Mouse (Mus musculus) adrenal gland, adult (tissue): Measurements from ENCODE around the gene Nptx1.

ENCODE experiments used
- DNase-seq, 2 experiments: peaks; one replicate each; pipeline ENCODE4 v3.0.0; 2022 to 2023; ENCODE audit warnings: low spot score in 1 of 2; ENCODE audit not compliant: inconsistent age in 2 of 2

Nptx1 gene

DNA sequence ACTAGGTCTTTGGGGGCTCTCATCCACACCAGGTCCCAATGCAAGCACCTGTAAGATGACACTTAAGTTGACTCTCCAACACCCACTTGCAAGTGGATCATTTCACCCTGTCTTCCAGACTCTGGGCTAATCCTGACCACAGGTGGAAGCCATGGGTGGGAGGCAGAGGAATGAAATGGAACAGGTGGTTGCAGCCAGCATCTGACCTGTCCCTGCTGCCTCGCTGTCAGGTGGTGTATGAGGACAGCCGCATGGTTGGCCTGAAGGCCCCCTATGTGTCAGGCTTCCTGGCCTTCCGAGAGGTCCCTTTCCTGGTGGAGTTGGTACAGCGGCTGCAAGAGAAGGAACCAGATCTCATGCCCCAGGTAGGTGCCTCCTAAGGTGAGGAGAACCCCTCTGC, 48.3 kb downstream of the Nptx1 start:
- no peak for DNase-seq

DNA sequence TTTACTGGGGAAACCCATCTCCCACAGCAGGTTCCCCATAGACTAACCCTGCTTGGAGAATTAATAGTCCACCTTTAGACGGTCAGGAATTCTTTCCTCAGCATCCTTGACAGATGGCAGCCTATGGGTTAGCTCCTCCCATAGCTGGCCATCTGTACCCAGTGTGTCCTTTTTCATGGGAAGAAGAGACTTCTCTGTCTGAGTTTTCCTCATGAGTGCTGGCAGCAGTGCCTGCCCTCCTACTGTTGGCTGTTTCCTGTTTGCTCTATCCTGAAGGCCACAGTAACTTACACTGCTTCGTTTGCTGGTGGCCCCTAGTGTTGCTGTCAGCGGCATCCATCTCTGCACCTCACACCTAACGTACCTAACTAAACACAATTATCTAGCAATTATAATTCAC, 50.1 kb downstream of the Nptx1 start:
- DNase-seq, result no peak

DNA sequence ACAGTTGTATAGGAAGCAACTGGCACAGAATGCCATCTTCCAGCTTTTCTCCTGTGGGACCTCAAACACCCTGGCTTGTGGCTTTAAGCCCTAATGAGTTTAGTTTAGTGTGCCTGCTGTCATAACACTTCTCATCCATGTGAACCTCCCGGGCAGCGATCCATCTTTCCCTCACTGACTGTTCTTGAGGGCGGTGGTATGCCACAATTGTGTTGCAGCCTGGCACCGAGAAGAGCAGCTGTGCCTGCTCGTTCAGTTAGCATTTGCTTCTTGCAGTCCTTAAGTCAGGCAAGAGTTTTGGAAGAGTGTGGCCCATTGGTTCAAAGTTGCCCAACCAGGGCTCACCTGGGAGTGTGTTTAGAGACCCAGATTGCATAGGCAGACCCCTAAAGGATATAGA, 51.4 kb downstream of the Nptx1 start:
- no peak for DNase-seq

DNA sequence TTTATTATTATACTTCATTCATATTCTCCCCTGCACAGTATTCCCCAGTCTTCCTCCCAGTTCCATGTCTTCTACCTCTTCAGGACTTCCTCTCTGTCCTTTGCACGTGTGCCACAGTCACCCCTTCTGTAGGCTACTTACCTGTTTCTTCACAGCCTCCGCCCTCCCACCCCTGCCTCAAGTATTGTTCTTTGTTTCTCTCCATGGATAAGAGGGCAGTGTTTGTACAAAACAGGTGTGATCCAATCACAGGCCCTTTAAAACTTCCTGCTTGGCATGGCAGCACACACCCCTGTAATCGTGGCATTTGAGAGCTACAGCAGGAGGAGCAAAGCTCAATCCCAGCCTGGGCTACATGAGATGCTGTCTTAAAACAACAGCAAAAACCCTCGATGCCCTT, 54.0 kb downstream of the Nptx1 start:
- DNase-seq, result no peak

DNA sequence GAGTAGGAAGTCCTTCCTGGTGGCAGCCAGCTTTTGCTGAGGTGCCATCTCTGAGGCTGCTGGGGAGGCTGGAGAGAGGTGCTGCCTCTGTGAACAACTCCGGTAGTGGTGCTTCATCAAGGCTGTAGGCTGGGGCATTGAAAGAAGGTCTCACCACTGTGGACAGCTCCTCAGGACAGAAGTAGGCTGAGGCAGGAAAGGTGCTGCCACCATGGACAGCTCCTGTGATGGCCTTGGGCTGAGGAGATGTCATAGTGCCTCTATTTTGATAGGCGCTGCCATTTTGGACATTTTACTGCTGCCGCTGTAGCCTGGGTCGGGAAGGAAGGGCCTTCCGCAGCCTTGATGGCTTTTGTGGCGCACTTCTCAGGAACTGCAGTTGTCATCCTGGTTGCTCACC, 54.7 kb downstream of the Nptx1 start:
- DNase-seq, result no peak

DNA sequence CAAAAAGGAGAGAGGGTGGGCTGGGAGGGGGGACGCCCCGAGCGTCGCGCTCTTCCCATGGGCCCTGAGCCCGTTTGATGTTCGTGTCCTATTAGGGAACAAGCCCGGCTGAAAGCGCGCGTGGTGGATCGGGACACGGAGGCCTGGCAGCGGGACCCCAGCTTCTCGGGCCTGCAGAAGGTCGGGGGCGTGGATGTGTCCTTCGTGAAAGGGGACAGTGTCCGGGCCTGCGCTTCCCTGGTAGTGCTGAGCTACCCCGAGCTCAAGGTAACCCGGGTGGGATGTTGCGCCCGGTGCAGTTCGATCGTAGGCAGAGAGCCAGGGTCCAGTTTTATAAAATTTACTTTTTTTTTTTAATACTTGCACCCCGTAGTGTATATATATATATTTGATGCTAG, 55.9 kb downstream of the Nptx1 start:
- DNase-seq, result no peak

DNA sequence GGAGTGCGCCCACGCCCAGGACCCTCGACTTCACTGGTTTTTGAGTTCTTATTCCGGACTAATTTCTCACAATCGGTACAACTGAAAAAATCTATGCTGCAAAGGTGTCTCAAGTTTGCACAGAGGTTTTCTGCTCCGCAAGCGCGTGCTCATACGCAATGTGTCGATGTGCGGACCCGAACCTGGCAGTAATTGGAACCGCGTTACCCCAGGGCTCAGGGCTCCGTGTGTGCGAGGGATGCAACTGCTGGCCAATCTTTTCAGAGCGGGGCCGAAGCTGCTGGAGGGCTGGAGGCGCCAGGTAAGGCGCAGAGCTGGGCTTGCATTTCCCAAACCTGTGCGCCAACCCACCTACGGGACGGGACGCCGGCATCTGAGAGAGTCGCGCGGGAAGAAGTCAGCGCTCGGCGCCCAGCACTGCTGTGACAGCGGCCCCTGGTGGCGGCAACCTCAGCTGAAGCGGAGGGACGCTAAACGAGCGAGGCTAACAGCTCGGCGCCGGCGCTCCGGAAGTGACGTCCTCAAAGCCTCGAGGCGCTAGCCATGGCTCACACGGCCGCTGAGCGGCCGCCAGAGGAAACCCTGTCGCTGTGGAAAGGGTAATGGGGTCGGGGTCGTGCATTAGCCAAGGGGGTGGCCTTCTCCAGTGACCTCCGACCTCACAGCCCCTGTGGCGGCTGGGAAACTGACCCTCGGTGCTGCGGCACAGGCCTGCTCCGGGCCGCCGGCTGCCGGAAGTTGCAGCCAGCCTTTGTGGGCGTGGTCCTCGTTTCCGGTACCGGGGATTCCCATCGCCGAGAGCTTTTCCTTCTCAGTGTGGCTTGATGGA, 56.5 kb downstream of the Nptx1 start, which contains the start of gene Endov:
Endov (plus strand) TSS at position 487 of the 829 bp plus-strand sequence.
- peak; percentile 98 to 99 for DNase-seq
